ENCODE assay signal across 14 mouse cellular contexts in genomic region chr9:71837366-71837765, GRCm38 (mm10).
DNase-seq lines count a peak whose midpoint lies in the region; ATAC-seq lines count a peak whose summit lies in the region.
"Had no signal": no experiment of that assay in that cellular context is flagged by ENCODE, and none has a peak within 500 bp of the region (broad histone marks: within the 10 kb centered on the region; RNA-seq: fewer than 3 reads in every experiment).

No protein-coding gene starts in this region.

- DNase-seq in kidney, adult 18-20 months = peak; percentile 27
- no peak for DNase-seq in kidney, adult 11 months
- DNase-seq in urinary bladder, postnatal 14 days (ENCODE audit: low spot score) = peak; percentile 65
- no peak for DNase-seq in urinary bladder, adult 18-20 months (ENCODE audit: low spot score in 2 of 2)
- DNase-seq in kidney, postnatal 10 days = peak; percentile 34
- DNase-seq in testis, postnatal 14 days (ENCODE audit: low spot score) = no peak
- DNase-seq: adrenal gland, postnatal 36 days; cerebellum, adult 8-10 months; heart, adult 18-20 months; lung, adult 18-20 months; thymus, adult 2 months had no signal

- no peak for ATAC-seq in erythroblast, adult 5-6 weeks (replicated peaks; ENCODE audit: low FRiP score, poor library complexity, severe bottlenecking)
- ATAC-seq: forebrain, embryonic 13.5 days; hindbrain, postnatal 0 days had no signal

Comparison
In these comparisons a context has a peak if more than half of its experiments do, and no peak if none do; other contexts are left out.
1. DNase-seq: peak in kidney, adult 18-20 months (single experiment), urinary bladder, postnatal 14 days (single experiment) and kidney, postnatal 10 days (single experiment); none in kidney, adult 11 months (single experiment), urinary bladder, adult 18-20 months (0 of 2) and testis, postnatal 14 days (single experiment).